Mouse (Mus musculus) left cerebral cortex, postnatal 10 days (tissue): ENCODE results near the gene Mrtfb. TPM values are rescaled to one million over a fixed set of nuclear protein-coding genes. Genes with fewer than 3 reads are reported as not detected.
"Not testable (repeated sequence)": the region's sequence is repeated elsewhere in the genome, so short reads cannot be mapped to it uniquely, and the experiment has no call there.

ENCODE experiments used
- DNase-seq, 2 experiments: peaks; one replicate each; pipeline ENCODE4 v3.0.0; 2021 to 2022; ENCODE audit warnings: low spot score in 2 of 2, mixed read lengths in 1 of 2; ENCODE audit errors: extremely low spot score in 1 of 2
- intact Hi-C: fragments of 180-260 bp; cut with DNase I; formaldehyde crosslinking; loops from one replicate; pipeline ENCODE4 v1.15.1; 2025
- total RNA-seq, 2 experiments: library from RNA; stranded (reverse); gene quantifications; 2 replicates each; pipeline ENCODE4 v1.2.3; 2021

Mrtfb gene
- total RNA-seq, 2 experiments from 2014 or later = 114 to 118 TPM

- intact Hi-C loops = no loop called here
- no peak for DNase-seq
Observed at GRCm38 (mm10) chr16:13333781-13334341, 77.6 kb downstream of the Mrtfb start.

DNA sequence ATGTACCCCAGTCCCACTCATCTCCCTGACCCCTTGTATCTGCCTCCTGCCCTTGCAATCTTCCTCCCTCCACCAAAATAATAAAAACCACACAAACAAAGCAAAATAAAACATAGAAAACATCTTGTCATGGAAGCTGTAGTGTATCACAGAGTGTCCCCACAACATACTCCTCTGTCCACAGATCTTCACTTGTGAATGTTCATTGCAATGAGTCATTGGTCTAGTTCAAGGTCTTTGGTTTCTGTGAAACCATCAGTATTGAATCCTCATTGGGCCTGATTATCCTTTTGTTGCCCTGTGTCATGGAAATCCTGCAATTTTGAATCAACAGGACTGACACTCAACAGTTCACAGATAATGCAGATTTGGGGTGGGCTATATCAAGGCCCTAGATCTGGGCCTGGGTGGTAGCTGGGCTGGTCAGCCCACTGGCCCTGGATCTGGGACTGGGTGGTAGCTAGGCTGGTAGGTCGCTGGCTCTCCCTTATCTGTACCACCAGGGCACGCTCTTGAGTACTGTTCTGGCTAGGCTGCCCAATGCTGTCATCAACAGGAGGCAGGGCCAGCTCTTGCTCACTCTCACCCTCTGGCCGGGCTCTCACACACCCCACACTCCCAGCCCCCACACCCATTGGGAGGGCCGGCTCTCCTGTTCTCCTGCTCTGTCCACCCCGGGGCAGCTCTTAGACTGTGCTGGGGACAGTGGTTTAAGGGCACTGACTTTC is 80.4 kb downstream of the Mrtfb start:
- no peak for DNase-seq
- intact Hi-C loops = no loop called here

DNA sequence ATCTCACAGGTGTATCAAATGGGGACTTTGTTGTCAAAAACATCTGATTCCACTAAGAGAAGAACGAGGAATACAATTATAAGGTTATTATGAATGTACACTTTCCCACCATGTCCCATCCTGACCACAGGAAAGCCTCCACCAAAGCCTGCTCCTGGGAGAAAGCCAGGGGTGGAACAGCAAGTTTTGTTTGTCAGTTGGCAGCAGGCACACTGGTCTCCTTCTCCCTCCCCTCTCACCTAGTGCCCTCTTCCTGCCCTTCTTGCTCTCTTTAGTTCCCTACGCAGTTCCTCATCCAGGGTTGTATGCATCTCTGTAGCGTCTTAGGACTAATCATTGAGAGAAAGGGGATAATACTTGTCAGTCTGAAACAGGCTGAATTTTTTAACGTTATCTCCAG is 81.8 kb downstream of the Mrtfb start:
- DNase-seq = no peak
- intact Hi-C loops = no loop called here

DNA sequence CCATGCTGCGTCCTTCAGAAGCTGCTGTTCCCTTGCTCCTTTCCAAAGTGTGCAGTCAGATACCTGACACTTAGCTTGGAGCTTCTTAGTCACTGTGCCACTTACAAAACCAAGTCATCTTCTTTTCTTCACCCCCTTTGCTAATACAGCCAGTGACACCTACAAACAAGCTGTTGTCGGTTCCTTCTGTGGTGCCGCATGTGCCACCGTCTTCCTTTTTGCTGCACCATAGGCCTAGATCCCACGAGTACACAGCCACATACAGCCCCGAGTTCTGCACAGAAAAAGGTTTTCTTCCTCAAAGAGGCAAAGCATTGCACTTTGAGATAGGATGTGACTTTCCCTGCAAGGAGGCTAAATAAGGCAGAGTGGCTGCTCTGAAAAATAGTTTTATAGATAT is 83.2 kb downstream of the Mrtfb start:
- intact Hi-C loops = no loop called here
- no peak for DNase-seq

DNA sequence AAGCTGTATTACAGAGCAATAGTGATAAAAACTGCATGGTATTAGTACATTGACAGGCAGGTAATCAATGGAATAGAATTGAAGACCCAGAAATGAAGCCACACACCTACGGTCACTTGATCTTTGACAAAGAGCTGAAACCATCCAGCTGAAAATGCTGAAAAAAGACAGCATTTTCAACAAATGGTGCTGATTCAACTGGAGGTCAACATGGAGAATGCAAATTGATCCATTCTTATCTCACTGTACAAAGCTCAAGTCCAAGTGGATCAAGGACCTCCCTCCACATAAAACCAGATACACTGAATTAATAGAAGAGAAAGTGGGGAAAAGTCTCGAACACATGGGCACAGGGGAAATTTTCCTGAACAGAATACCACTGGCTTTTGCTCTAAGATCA is 89.5 kb downstream of the Mrtfb start:
- DNase-seq, intact Hi-C loops: not testable (repeated sequence)

- intact Hi-C loops = no loop called here
- no peak for DNase-seq
Observed at GRCm38 (mm10) chr16:13350729-13351128, 94.4 kb downstream of the Mrtfb start.

- intact Hi-C loops = no loop called here
- DNase-seq = no peak
Observed at GRCm38 (mm10) chr16:13351268-13351667, 95.0 kb downstream of the Mrtfb start.

DNA sequence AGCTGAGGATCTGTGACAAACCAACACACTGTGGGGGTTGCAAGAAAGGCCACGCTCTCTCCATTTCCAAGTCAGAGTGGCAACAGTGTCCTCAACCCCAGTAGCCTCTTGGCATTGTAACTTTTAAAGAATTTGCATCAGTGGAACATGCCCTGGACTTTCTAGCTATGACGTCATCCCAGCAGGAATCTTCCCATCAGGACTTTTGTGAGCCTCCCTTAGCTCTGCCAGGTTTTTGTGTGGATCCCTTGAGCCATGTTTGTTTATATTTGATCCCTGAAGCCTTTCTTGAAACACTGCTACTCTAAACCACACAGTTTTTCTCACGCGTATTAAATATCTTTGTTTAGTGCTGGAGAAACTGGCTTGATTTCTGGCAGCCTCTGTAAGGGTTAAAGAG is 97.6 kb downstream of the Mrtfb start:
- no peak for DNase-seq
- intact Hi-C loops = no loop called here

GRCm38 (mm10) chr16:13354431-13354830 is 98.2 kb downstream of the Mrtfb start:
- DNase-seq = no peak
- intact Hi-C loops = no loop called here

DNA sequence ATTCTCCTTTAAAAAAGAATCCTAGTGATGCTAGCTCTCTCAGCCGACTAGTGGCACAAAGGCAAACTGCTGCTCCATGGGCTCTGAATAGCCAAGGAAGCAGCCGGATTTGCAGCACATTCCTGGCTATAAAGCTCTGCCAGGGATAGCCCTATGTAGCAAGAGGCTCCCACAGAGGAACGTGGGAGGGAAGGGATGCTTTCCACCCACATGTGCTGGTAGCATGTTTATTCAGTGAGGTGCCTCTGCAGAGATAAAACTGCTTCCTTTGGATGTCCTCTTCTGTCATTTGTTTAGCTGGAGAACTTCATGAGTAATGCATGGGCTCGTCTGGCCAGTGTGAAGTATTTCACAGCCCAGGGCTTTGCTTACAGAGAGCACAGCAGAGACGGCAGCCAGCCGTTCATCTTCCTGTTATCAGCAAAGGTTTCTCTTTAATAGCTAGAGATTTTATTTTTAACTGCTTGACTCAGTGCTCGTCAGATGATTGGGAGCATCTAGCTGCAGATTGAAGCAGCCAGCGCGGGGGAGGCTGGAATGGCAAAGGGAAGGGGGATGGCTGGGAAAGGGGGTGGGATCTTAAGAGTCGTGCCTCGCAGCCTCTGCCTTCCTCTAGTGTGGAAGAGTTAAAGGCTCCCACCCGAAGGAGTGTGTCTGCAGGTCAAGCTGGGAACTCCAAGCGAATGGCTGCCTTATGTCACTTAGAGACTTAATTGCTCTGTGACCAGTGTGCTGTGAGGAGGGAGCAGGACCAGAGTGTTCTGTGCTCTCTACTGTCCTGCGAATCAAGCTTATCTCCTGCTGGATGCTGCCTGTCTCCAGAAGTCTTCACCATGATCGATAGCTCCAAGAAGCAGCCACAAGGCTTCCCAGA is 101.8 kb downstream of the Mrtfb start:
- intact Hi-C loops = loop anchor here (2.0 to 5.0 kb wide), 3 partner anchors 101 to 197 kb away; partner anchors contain the start of gene Mrtfb

GRCm38 (mm10) chr16:13358741-13359140 is 102.5 kb downstream of the Mrtfb start:
- intact Hi-C loops = loop anchor here (2.0 to 5.0 kb wide), 3 partner anchors 101 to 198 kb away; partner anchors contain the start of gene Mrtfb
- no peak for DNase-seq

More for the DNA sequence above, 101.8 kb downstream of the Mrtfb start:
- DNase-seq = peak; percentile 80 to 82

GRCm38 (mm10) chr16:13359405-13359858 is 103.2 kb downstream of the Mrtfb start:
- no peak for DNase-seq
- intact Hi-C loops = loop anchor here (2.0 to 5.0 kb wide), 3 partner anchors 102 to 199 kb away; partner anchors contain the start of gene Mrtfb

DNA sequence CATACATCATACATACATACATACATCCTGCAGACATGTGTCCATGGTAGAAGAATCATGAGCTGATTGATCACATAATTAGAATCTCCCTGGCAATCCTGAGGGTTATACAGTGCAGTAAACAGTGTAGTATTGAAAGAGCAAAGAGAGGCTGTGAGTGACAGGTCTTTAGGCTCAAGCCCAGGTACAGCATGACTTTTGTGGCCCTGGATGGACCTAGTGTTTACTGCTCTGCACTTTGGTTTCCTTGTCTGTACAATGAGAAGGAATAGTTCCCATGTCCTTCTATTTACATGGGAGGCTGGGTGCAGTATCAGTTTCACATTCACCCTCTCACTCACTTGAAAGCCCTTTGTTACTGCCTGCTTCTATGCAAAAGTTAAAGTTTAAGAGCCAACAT is 103.9 kb downstream of the Mrtfb start:
- intact Hi-C loops = no loop called here
- DNase-seq = no peak

GRCm38 (mm10) chr16:13360835-13361234 is 104.6 kb downstream of the Mrtfb start:
- intact Hi-C loops = no loop called here
- DNase-seq = no peak

DNA sequence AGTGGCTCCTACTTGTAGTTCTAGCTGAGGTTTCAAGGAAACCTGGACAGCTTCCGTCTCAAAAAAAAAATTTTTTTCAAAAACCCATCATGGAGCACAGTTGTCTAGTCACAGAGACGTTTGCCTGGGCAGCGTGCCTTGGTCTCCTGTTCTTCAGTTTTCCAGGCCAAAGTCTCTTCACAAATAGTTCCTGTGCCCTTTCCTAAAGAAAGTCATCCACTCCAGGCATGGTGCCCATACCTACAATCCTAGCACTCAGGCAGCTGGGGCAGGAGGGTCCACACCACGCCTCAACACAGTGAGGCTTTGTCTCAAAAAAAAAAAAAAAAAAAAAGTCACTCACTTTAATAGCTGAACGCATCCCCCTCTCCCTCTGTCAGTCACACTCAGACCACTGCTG is 106.9 kb downstream of the Mrtfb start:
- intact Hi-C loops = no loop called here
- DNase-seq = no peak

GRCm38 (mm10) chr16:13364145-13364544 is 107.9 kb downstream of the Mrtfb start:
- DNase-seq = no peak
- intact Hi-C loops = no loop called here

- intact Hi-C loops = no loop called here
- no peak for DNase-seq
Observed at GRCm38 (mm10) chr16:13366256-13366655, 110.0 kb downstream of the Mrtfb start.

GRCm38 (mm10) chr16:13366802-13367465 is 110.7 kb downstream of the Mrtfb start:
- intact Hi-C loops = no loop called here
- peak in 1 of 2 experiments; percentile 51 for DNase-seq

- intact Hi-C loops = no loop called here
- DNase-seq = no peak
Observed at GRCm38 (mm10) chr16:13367466-13367856, 111.2 kb downstream of the Mrtfb start.
